In genomic region chr6:110296549-110296948, GRCm38 (mm10) we compare ENCODE assay signal across 12 mouse cellular contexts.
"Had no signal": no experiment of that assay in that cellular context is flagged by ENCODE, and none has a peak within 500 bp of the region (broad histone marks: within the 10 kb centered on the region; RNA-seq: fewer than 3 reads in every experiment).

No protein-coding gene starts in this region.

- DNase-seq: kidney, adult 2 months; kidney, postnatal 25 days; layer of hippocampus, adult 9-11 months; liver, embryonic 13.5 days; lung, embryonic 14.5 days; right cerebral cortex, postnatal 14 days; spleen, adult 18-20 months; thymus, adult 18-20 months; thymus, postnatal 36 days had no signal

- ATAC-seq: intestine, postnatal 0 days; lung, postnatal 0 days; midbrain, embryonic 15.5 days had no signal
